Mouse (Mus musculus): Measurements from ENCODE around the gene Olfr1489. TPM values are rescaled to one million over a fixed set of nuclear protein-coding genes. Genes with fewer than 3 reads are reported as not detected.
"Not testable (repeated sequence)": the region's sequence is repeated elsewhere in the genome, so short reads cannot be mapped to it uniquely, and the experiment has no call there.

Gene Olfr1489
- total RNA-seq (2021): not detected
- long read RNA-seq, experiment 1: 0 reads
- long read RNA-seq, experiment 2: 0 reads

DNA sequence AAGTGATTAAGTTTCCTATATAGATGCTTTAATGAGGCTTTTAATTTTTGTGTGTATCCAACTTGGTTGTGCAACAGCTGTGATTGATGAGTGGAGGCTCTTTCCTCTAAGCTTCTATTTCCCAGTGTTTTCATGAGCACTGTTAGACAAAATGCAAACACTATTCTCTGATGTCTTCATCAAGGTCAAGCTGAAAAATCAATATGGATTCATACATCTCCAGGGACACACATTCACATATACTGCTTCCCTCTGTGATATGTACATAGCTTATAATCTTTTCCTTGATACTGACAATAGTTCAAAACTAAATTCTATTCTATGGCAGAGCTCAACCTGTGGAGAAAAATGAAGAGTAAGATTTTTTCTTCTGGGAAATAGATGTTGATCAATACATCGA is at the start of gene Olfr1489:
Gene Olfr1489, plus strand, starts transcription at position 301 of the 400 bp plus-strand sequence.
- DNase-seq (ENCODE audit: low spot score in 2 of 2): no peak

DNA sequence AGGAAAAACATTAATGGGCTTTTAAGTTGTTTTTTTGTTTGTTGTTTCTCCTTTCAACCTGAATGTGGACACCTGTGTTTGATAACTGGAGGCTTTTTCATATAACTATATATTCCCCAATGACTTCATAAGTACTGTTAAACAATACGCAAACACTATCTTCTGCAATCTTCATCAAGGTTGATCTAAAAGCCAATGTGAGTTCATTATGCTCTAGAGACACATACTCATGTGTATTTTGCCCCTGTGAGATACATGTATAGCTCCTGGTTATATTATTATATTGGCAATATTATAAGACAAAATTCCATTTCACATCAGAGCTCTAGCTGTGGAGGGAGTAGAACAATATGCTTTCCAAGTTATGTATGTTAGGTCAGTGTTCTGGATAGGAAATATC is 48.2 kb upstream of the Olfr1489 start, which contains the start of gene Olfr1484:
Gene Olfr1484, plus strand, starts transcription at position 301 of the 400 bp plus-strand sequence.
- no peak for DNase-seq (ENCODE audit: low spot score in 2 of 2)

DNA sequence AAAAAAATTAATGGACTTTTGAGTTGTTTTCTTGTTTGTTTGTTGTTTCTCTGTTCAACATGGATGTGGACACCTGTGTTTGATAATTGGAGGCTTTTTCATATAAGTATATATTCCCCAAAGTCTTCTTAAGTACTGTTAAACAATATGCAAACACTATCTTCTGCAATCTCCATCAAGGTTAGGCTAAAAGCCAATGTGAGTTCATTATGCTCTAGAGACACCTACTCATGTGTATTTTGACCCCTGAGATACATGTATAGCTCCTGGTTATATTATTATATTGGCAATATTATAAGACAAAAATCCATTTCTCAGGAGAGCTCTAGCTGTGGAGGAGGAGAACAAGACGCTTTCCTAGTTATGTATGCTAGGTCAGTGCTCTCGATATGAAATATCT is 14.3 kb upstream of the Olfr1489 start, which contains the start of gene Olfr1487:
Gene Olfr1487, plus strand, starts transcription at position 301 of the 400 bp plus-strand sequence.
- not testable (repeated sequence) for DNase-seq (ENCODE audit: low spot score in 2 of 2)

DNA sequence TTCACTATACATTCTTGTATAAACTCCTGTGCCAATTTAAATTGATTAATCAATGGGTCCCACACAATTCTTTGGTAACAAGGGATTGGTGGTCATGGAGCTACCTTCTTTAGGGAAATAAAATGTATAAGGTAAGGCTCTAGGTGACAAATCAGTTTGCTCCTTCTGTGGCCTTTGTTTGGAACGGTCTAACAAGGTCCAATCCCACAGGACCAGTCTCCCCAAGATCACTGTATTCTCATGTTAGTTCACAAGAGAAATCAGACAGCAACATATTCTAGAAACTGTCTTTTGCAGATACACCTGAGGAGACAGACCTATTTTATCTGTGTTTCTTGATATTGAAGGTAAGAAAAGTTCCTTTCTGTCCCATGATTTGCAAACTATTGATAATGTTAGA is 19.4 kb downstream of the Olfr1489 start, which contains the start of gene Olfr1490:
Gene Olfr1490, plus strand, starts transcription at position 301 of the 400 bp plus-strand sequence.
- no peak for DNase-seq (ENCODE audit: low spot score in 2 of 2)

Small RNAs within 50 kb of the gene (microRNA-seq; reads per million reads assigned to microRNA genes)
- gene Gm22323 (not detected), gene Gm23931 (not detected)

Other genes starting within 250 kb of the Olfr1489 start
- gene Olfr1469, start 223.8 kb upstream of the Olfr1489 start, total RNA-seq (2021): not detected
- gene Olfr1471, start 188.2 kb upstream of the Olfr1489 start, total RNA-seq (2021): not detected
- gene Olfr1472, start 175.5 kb upstream of the Olfr1489 start, total RNA-seq (2021): not detected
- not detected for gene Olfr1474, start 162.1 kb upstream of the Olfr1489 start, total RNA-seq (2021)
- gene Olfr1475, start 151.4 kb upstream of the Olfr1489 start, total RNA-seq (2021): not detected
- not detected for gene Olfr1477, start 131.1 kb upstream of the Olfr1489 start, total RNA-seq (2021)
- gene Olfr1480, start 103.7 kb upstream of the Olfr1489 start, total RNA-seq (2021): not detected
- not detected for gene Olfr1484, start 48.1 kb upstream of the Olfr1489 start, total RNA-seq (2021)
- not detected for gene Olfr1487, start 14.2 kb upstream of the Olfr1489 start, total RNA-seq (2021)
- gene Olfr1490, start 19.5 kb downstream of the Olfr1489 start, total RNA-seq (2021): not detected
- not detected for gene Olfr1491, start 65.6 kb downstream of the Olfr1489 start, total RNA-seq (2021)
- not detected for gene Olfr1493-ps1, start 91.7 kb downstream of the Olfr1489 start, total RNA-seq (2021)
- not detected for gene Olfr1494, start 108.1 kb downstream of the Olfr1489 start, total RNA-seq (2021)
- not detected for gene Olfr1495, start 133.0 kb downstream of the Olfr1489 start, total RNA-seq (2021)
- not detected for gene Olfr1496, start 146.3 kb downstream of the Olfr1489 start, total RNA-seq (2021)
- not detected for gene Olfr1497, start 166.6 kb downstream of the Olfr1489 start, total RNA-seq (2021)
- not detected for gene Olfr1499, start 187.8 kb downstream of the Olfr1489 start, total RNA-seq (2021)
- gene Olfr1500, start 198.9 kb downstream of the Olfr1489 start, total RNA-seq (2021): not detected
- not detected for gene Olfr1501, start 219.1 kb downstream of the Olfr1489 start, total RNA-seq (2021)
- not detected for gene Olfr1502, start 230.2 kb downstream of the Olfr1489 start, total RNA-seq (2021)

All from gastrocnemius, postnatal 4 days (tissue).